Mouse (Mus musculus) heart, adult 2 months (tissue): ENCODE measurements around the gene Iglon5.

ENCODE experiments used
- CTCF ChIP-seq: fragments of 200-600 bp; IDR thresholded peaks from 2 replicates; pipeline ENCODE4 v1.8.1; 2022; ENCODE audit warnings: antibody characterized with exemption, mild to moderate bottlenecking, moderate library complexity
- EP300 ChIP-seq: fragments of 200-500 bp; IDR thresholded peaks from 2 replicates; pipeline ENCODE4 v1.6.1; 2011; ENCODE audit warnings: low read depth, low read length, control low read depth; ENCODE audit not compliant: insufficient read depth
- POLR2A ChIP-seq: fragments of 200-500 bp; IDR thresholded peaks from 2 replicates; pipeline ENCODE4 v1.6.1; 2011; ENCODE audit warnings: mild to moderate bottlenecking, low read depth, low read length, control low read depth; ENCODE audit not compliant: insufficient read depth

DNA sequence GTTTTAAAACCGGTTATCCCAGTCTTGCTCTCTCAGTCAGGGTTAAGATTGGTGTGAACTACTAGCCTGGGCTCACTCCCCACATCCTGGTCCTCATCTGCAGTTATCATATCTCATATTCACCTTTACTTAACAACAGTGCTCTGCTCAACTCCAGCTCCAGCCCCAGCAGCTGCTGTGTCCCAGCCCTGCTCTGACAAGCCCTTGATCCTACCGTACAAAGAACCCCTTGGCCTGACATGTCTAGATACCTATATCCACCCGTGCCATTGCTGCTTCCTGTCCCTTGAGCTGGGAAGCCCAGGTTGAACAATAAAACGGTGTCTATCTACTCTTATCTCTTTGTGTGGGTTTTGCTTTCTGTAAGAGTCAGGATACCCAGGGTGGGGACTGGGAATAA lies 60.4 kb downstream of the Iglon5 start:
- TF ChIP-seq CTCF (no peak), EP300 (no peak), POLR2A (no peak)
